17 mouse cellular contexts compared by ENCODE assay signal in the genomic region with DNA sequence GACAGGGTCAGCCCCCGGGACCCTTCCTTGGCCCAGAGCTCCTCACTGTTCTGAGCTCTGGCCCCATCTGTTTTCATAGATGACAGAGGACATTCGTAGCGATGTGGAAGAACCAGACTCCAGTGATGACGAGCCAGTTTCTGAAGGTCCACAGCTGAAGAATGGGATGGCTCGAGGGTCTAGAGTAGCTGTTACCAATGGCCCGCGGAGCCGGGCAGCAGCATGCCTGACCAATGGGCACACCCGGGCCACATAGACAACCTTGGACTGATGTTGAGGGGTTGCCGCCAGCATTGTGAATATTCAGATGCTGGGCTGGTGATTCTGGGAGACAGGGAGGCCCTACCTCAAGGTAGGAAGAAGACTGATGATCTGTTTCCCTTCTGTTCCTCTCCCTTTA.
"Had no signal": no experiment of that assay in that cellular context is flagged by ENCODE, and none has a peak within 500 bp of the region (broad histone marks: within the 10 kb centered on the region; RNA-seq: fewer than 3 reads in every experiment).

No protein-coding gene starts in this region.

- H3K27ac ChIP-seq: midbrain, embryonic 10.5 days; midbrain, embryonic 12.5 days; neural tube, embryonic 12.5 days had no signal

- H3K4me3 ChIP-seq: midbrain, embryonic 10.5 days; midbrain, embryonic 12.5 days; myocyte; neural tube, embryonic 12.5 days had no signal

- DNase-seq: lung, adult 18-20 months; lung, embryonic 14.5 days; lung, postnatal 10 days; lung, postnatal 4 days; midbrain, embryonic 14.5 days; retina, postnatal 1 day; right cerebral cortex, adult 18-20 months; right cerebral cortex, postnatal 25 days; right cerebral cortex, postnatal 4 days; spleen, adult 18-20 months; thymus, adult 18-20 months; thymus, postnatal 14 days; thymus, postnatal 36 days had no signal

- H3K9me3 ChIP-seq: midbrain, embryonic 10.5 days; midbrain, embryonic 12.5 days; neural tube, embryonic 12.5 days had no signal

- H3K4me1 ChIP-seq: midbrain, embryonic 10.5 days; midbrain, embryonic 12.5 days; neural tube, embryonic 12.5 days had no signal

- H3K27me3 ChIP-seq: midbrain, embryonic 12.5 days; neural tube, embryonic 12.5 days had no signal
